Comparison of ENCODE assay signal across 8 mouse cellular contexts in the genomic region with DNA sequence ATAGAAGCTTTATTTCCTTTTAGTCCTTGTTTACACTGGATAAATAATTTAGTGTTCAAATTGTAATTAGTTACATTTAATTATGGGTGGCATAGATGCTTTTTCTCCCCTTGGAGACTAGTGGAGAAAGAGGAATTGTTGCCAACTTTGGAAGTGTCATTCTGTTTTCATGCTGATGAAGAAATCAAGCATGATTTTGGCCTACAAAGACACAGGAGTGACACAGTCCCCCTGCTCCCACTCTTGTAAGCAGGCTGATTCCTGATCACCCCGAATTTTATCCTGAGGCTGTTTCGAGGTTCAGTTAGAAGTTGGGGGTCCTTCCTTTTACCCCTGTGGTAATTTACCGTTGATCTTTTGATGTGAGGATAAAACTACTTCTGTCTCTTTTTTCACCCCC. TPM values are rescaled to one million over a fixed set of nuclear protein-coding genes. Genes with fewer than 3 reads are reported as not detected.
DNase-seq lines count a peak whose midpoint lies in the region; ATAC-seq and TF ChIP-seq lines count a peak whose summit lies in the region.

No protein-coding gene starts in this region.

- peaks cover 54% of the 10 kb centered on the region for H3K4me1 ChIP-seq in heart, embryonic 13.5 days
- H3K4me1 ChIP-seq in bone marrow macrophage, adult 2 months (ENCODE audit: control insufficient read depth, insufficient read depth, low read length), result peaks cover 34% of the 10 kb centered on the region
- H3K4me1 ChIP-seq in hindbrain, embryonic 14.5 days (replicated peaks; ENCODE audit: control insufficient read depth, insufficient read depth, low read length), result peaks cover 49% of the 10 kb centered on the region
- peaks cover 57% of the 10 kb centered on the region for H3K4me1 ChIP-seq in midbrain, embryonic 13.5 days (replicated peaks)

- no peak overlapping the region for H3K27ac ChIP-seq in heart, embryonic 13.5 days (replicated peaks)
- no peak overlapping the region for H3K27ac ChIP-seq in bone marrow macrophage, adult 2 months (ENCODE audit: insufficient read depth, low read depth, low read length)
- H3K27ac ChIP-seq in hindbrain, embryonic 14.5 days, result no peak overlapping the region
- H3K27ac ChIP-seq in midbrain, embryonic 13.5 days, result no peak overlapping the region

- H3K36me3 ChIP-seq in heart, embryonic 13.5 days, result no peaks in the 10 kb centered on the region
- H3K36me3 ChIP-seq in hindbrain, embryonic 14.5 days (replicated peaks; ENCODE audit: control insufficient read depth, insufficient read depth), result no peaks in the 10 kb centered on the region
- no peaks in the 10 kb centered on the region for H3K36me3 ChIP-seq in midbrain, embryonic 13.5 days

- TF ChIP-seq POLR2A in bone marrow macrophage, adult 2 months (IDR thresholded peaks at IDR 0.05; ENCODE audit: borderline replicate concordance, low read depth, low read length), result no peak

- no peaks in the 10 kb centered on the region; the same call in none of the 2 replicates for H3K27me3 ChIP-seq in heart, embryonic 13.5 days (replicated peaks)
- no peaks in the 10 kb centered on the region for H3K27me3 ChIP-seq in hindbrain, embryonic 14.5 days (ENCODE audit: control insufficient read depth, insufficient read depth, low read length)
- H3K27me3 ChIP-seq in midbrain, embryonic 13.5 days, result no peaks in the 10 kb centered on the region

- peak overlapping the region; percentile 92 for H3K4me3 ChIP-seq in heart, embryonic 13.5 days
- peak overlapping the region; percentile 82 for H3K4me3 ChIP-seq in bone marrow macrophage, adult 2 months (ENCODE audit: insufficient read depth, low read length)
- peak overlapping the region; percentile 92 for H3K4me3 ChIP-seq in hindbrain, embryonic 14.5 days (replicated peaks; ENCODE audit: low read length)
- peak overlapping the region; percentile 87 for H3K4me3 ChIP-seq in midbrain, embryonic 13.5 days (replicated peaks)

- peak overlapping the region; percentile 96 for H3K9ac ChIP-seq in heart, embryonic 13.5 days
- peak overlapping the region; percentile 95 for H3K9ac ChIP-seq in hindbrain, embryonic 14.5 days
- peak overlapping the region; percentile 93 for H3K9ac ChIP-seq in midbrain, embryonic 13.5 days (replicated peaks)

- no peak for TF ChIP-seq CTCF in bone marrow macrophage, adult 2 months (IDR thresholded peaks at IDR 0.05; ENCODE audit: low read depth, low read length)

- no peak for ATAC-seq in heart, embryonic 13.5 days (ENCODE audit: extremely low read depth, insufficient number of reproducible peaks, low FRiP score, low TSS enrichment)
- no peak for ATAC-seq in hindbrain, embryonic 14.5 days (ENCODE audit: low FRiP score)
- no peak for ATAC-seq in midbrain, embryonic 13.5 days

- 53% methylated on average over 3 of the region's 3 CpGs for WGBS in heart, embryonic 13.5 days
- 46% methylated on average over 3 of the region's 3 CpGs for WGBS in hindbrain, embryonic 14.5 days
- WGBS in midbrain, embryonic 13.5 days, result 43% methylated on average over 3 of the region's 3 CpGs

- no peaks in the 10 kb centered on the region for H3K9me3 ChIP-seq in heart, embryonic 13.5 days
- H3K9me3 ChIP-seq in hindbrain, embryonic 14.5 days (ENCODE audit: control insufficient read depth, low read length), result no peaks in the 10 kb centered on the region
- no peaks in the 10 kb centered on the region for H3K9me3 ChIP-seq in midbrain, embryonic 13.5 days

- H3K4me2 ChIP-seq in heart, embryonic 13.5 days, result peak overlapping the region; percentile 85
- peak overlapping the region; percentile 89 for H3K4me2 ChIP-seq in hindbrain, embryonic 14.5 days (replicated peaks)
- peak overlapping the region; percentile 82 for H3K4me2 ChIP-seq in midbrain, embryonic 13.5 days (replicated peaks)

- intact Hi-C loops in heart, postnatal 25 days (cut with DNase I), result no loop called here

- DNase-seq in heart, postnatal 25 days (ENCODE audit: low spot score), result no peak
- DNase-seq in hindbrain, embryonic 14.5 days (ENCODE audit: low spot score), result no peak
- DNase-seq in left cerebral cortex, adult 9 months (ENCODE audit: low spot score in 2 of 2), result no peak
- DNase-seq in right cerebral cortex, postnatal 25 days, result no peak
- no peak for DNase-seq in spleen, postnatal 10 days (ENCODE audit: low spot score in 2 of 2)

RNA-seq across cellular contexts. Expression of a gene that starts 1.7 kb away (rescaled TPM):
- 6.3 and 6.8 TPM in 2 replicates for polyA plus RNA-seq in heart, embryonic 13.5 days (2015; fragmentation: Nextera tagmentation; extraction: Ambion mirVana)
- total RNA-seq in heart, postnatal 25 days (2021), result 10 to 100 TPM; 29.9 to 30.8 TPM
- polyA plus RNA-seq in bone marrow macrophage, adult 2 months (2012; ENCODE audit: insufficient read depth, insufficient read length, missing spikeins), result 25.5 and 31.9 TPM in 2 replicates
- 16.3 and 18.0 TPM in 2 replicates for polyA plus RNA-seq in hindbrain, embryonic 14.5 days (2014; fragmentation: Nextera tagmentation; extraction: Ambion mirVana)
- polyA plus RNA-seq in midbrain, embryonic 13.5 days (2015; fragmentation: Nextera tagmentation; extraction: Ambion mirVana), result 16.8 and 16.9 TPM in 2 replicates
